In the genomic region with DNA sequence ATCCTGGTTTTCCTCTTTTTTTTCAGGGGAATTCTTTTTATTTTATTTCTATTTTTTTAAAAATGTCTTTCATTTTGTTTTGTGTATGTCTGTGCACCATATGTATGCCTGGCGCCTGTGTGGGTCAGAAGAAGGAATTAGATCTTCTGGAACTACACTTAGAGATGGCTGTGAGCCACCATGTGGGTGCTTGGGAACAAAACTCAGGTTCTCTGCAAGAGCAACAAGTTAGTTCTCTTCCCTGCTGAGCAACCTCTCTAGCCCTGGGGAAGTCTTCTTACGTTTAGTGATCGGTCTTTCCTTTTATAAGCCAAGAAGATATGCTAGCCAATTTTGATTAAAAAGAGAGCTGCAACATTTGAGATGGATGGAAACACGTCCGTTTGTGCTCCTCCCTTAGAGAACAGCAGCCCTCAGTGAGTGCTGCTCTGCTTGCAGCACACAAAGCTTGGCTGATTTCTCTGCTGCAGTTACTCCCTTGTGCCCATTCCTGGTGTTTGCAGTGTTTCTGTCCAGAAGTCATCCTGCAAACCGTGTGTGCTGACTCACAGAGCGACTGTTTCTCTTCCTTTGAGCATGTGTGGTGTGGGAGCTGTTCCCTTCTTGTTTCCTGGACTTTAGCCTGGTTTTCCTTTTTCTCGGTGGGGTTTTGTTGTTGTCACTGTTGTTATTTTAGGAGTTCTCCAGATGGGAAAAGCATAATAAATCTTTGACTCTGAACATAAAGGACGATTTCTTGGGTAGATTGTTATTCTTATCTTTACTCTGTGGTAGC, we compare ENCODE assay signal across 13 mouse cellular contexts.
DNase-seq lines count a peak whose midpoint lies in the region; ATAC-seq lines count a peak whose summit lies in the region.
"Had no signal": no experiment of that assay in that cellular context is flagged by ENCODE, and none has a peak within 500 bp of the region (broad histone marks: within the 10 kb centered on the region; RNA-seq: fewer than 3 reads in every experiment).

No protein-coding gene starts in this region.

- DNase-seq in gastrocnemius, postnatal 25 days: peak; percentile 33
- no peak for DNase-seq in gastrocnemius, postnatal 10 days
- DNase-seq in right cerebral cortex, adult 18-20 months: peak; percentile 81
- DNase-seq in right cerebral cortex, postnatal 14 days: no peak
- DNase-seq in layer of hippocampus, adult 9-10 months (ENCODE audit: low spot score): peak; percentile 30
- DNase-seq in cerebellum, adult 9-10 months: no peak
- DNase-seq in liver: no peak
- DNase-seq: cerebellum, adult 18-20 months had no signal

- no peaks in the 10 kb centered on the region for H3K27me3 ChIP-seq in stomach, embryonic 16.5 days (ENCODE audit: control insufficient read depth, insufficient read depth, low read length)
- H3K27me3 ChIP-seq: forebrain, embryonic 12.5 days; neural tube, embryonic 13.5 days had no signal

- H3K36me3 ChIP-seq in stomach, embryonic 16.5 days (ENCODE audit: control insufficient read depth, insufficient read depth, low read length): peaks cover 11% of the 10 kb centered on the region; the same call in 1 of the 2 replicates
- H3K36me3 ChIP-seq: forebrain, embryonic 12.5 days had no signal

- no peak for ATAC-seq in stomach, embryonic 16.5 days (ENCODE audit: insufficient read depth, low FRiP score)
- ATAC-seq: intestine, postnatal 0 days had no signal

- H3K4me3 ChIP-seq in stomach, embryonic 16.5 days (replicated peaks; ENCODE audit: low read length): no peak overlapping the region
- H3K4me3 ChIP-seq: forebrain, embryonic 12.5 days; neural tube, embryonic 13.5 days had no signal

- H3K9ac ChIP-seq in stomach, embryonic 16.5 days (ENCODE audit: low read length): no peak overlapping the region
- H3K9ac ChIP-seq: forebrain, embryonic 12.5 days; neural tube, embryonic 13.5 days had no signal

- H3K4me2 ChIP-seq in stomach, embryonic 16.5 days (ENCODE audit: low read depth, low read length): no peak overlapping the region
- H3K4me2 ChIP-seq: forebrain, embryonic 12.5 days; neural tube, embryonic 13.5 days had no signal

- WGBS in stomach, embryonic 16.5 days: 51% methylated on average over 9 of the region's 9 CpGs

- H3K4me1 ChIP-seq in stomach, embryonic 16.5 days (ENCODE audit: control insufficient read depth, insufficient read depth, low read length): no peaks in the 10 kb centered on the region
- H3K4me1 ChIP-seq: forebrain, embryonic 12.5 days; neural tube, embryonic 13.5 days had no signal

- peak overlapping the region; percentile 27; the same call in 1 of the 2 replicates for H3K27ac ChIP-seq in stomach, embryonic 16.5 days (ENCODE audit: low read length)
- H3K27ac ChIP-seq: forebrain, embryonic 12.5 days; macrophage; neural tube, embryonic 13.5 days had no signal

- H3K9me3 ChIP-seq in stomach, embryonic 16.5 days (replicated peaks; ENCODE audit: control insufficient read depth, low read length): no peaks in the 10 kb centered on the region
- H3K9me3 ChIP-seq: forebrain, embryonic 12.5 days; neural tube, embryonic 13.5 days had no signal

Comparison
In these comparisons a context has a peak if more than half of its experiments do, and no peak if none do; other contexts are left out.
1. DNase-seq: peak in gastrocnemius, postnatal 25 days (single experiment), right cerebral cortex, adult 18-20 months (single experiment) and layer of hippocampus, adult 9-10 months (single experiment); none in gastrocnemius, postnatal 10 days (single experiment), right cerebral cortex, postnatal 14 days (single experiment), cerebellum, adult 9-10 months (single experiment) and liver (single experiment).